Mouse (Mus musculus) ovary, postnatal 10 days (tissue): ENCODE measurements around the gene Cnksr3.
A peak's percentile ranks its signal among the peaks of the same experiment; 100 is the strongest.

Experiments used
- DNase-seq: peaks from one replicate; pipeline ENCODE4 v3.0.0; 2022; ENCODE audit warnings: low spot score

Cnksr3 gene

DNA sequence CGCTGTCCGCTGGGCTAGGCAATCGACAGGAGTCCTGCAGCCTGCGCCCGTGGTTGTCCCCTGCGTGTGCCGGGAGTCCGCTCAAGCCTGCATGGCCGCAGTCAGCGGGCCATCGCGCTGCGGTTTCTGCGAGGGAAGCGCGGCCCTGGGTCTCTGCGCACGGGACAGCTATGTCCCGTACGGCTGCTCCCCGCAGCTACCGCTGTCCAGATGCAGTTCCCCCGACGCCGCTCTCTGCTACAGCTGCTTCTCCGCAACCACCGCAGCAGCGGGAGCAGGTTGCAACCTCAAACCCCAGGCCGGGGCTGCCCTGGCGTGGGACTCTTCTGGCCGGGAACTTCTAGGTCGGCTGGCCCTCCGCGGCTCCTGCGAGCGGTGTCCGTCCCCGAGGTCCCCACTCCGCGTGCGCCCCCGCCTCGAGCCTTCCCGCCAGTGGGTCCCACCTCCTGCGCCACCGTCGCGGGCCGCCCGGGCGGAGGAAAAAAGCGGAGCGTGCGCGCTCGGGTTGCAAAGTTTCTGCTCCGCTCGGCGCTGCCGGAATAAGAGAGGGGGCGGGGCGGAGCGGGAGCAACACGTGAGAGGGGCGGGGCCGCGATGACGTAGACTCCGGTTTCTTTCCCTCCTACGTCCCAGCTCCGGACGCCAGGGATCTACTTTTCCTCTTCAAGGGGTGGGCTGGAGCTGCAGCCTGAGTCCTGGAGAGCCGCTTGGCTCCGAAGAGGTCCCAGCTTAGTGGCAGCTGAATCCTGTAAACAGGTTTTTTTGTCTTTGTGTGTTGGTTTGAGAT lies at the start of gene Cnksr3:
Cnksr3 (minus strand) TSS at position 542 of the 787 bp plus-strand sequence.
- peak; percentile 93 for DNase-seq

- DNase-seq, result no peak
These were observed 48.4 kb upstream of the Cnksr3 start for GRCm38 (mm10) chr10:7260166-7261108.

- no peak for DNase-seq
These were observed 46.6 kb upstream of the Cnksr3 start for GRCm38 (mm10) chr10:7258607-7259006.

DNA sequence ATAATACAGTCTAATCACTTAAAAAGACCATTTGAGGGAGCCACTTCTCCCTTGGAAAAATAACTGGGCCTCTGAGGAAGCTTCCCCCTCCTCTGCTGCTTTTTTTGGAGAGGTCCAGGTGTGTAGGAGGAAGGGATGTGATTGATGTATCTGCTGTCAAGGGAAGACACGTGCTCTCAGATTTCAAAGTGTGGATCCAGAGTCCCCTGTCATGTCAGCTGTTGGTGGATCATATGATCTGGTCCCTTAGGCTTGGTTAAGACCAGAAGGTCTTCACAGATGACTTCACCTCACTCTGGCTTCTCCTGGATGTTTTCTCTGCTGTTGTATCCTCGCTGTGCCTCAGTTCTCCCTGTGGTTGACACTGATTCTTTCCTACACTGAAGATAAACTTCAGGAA lies 38.4 kb upstream of the Cnksr3 start:
- DNase-seq, result no peak

DNA sequence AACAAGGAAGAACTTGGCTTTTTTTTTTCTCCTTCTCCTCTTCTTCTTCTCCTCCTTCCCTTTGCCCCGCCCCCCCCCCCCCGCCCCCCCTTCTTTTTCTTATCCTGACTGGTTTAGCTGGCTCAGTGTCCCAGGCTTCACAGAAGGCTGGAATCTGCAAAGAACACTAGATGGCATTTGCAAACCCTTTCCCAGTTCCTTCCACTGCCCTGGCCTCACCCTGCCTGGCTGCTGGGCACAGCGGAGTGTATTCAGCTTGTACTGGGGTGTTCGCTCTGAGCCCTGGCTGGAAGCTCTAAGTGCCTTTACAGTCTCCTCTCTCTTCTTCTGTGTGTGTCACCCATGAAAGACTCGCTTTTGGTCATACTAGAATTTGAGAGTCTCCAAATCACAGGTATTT lies 22.6 kb upstream of the Cnksr3 start:
- DNase-seq, result no peak

DNA sequence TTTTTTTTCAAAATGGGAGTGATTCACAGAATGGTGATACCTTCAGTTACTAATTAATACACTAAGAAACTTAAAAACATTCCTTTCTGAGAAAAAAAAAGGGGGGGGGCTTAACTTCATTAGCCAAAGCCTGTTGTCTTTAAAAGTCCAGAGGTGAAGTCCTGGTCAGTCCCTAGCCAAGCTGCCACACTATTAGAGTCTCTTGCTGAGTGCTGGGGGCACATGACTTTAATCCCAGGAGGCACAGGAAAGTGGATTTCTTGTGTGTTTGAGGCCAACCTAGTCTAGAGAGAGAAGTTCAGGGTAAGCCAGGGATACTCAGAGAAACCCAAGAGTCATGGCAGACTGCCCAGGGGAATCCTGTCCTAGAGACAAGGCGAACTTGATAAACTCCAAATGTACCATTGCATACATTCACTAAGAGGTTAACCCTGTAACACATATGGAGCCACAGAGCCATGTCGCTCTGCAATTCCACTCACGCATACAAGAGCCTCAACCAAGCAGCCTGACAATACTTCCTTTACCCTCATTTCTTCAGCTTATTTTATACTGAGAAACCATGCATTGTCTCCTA lies 5.6 kb upstream of the Cnksr3 start:
- DNase-seq, result no peak

DNA sequence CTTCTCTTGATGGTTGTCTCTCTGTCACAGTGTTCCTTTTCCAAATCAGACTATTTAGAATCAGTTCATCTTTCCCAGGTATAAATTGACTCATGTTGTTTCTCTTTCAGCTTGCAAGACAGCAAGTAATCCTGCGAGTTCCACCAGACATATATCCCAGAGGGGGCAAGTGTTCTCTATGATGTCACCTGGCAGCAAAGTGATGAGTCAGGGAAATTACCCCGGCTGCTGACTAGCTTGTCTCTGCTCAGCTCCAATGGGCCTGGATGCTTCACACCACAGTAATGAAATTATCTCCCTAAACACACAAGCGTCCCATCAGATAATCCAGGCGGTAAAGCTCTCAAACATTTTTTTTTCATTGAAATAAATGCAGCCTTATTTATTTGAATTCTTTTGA lies 2.7 kb upstream of the Cnksr3 start:
- no peak for DNase-seq

- no peak for DNase-seq
These were observed 1.1 kb upstream of the Cnksr3 start for GRCm38 (mm10) chr10:7213066-7213630.

DNA sequence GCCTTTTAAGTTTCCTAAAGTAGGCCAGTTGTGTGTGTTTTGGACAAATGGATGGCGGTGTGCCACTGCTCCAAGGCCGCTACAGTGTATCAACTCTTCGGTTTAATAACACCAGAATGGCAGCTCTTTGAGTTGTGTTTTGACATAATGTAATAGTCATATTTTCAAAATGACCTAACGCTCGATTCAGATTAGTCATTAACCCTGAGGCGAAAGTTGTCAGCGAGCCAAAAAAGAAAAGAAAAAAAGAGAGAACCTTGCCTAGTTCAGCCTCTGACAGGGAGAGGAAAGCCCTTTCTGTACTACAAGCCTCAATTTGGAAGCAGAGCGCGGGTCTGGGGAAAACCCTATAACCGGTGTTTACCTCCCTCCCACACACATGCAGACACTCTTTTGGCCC lies 500 bp upstream of the Cnksr3 start:
- DNase-seq, result no peak

- peak; percentile 61 for DNase-seq
These were observed 894 bp downstream of the Cnksr3 start for GRCm38 (mm10) chr10:7210991-7211695.

DNA sequence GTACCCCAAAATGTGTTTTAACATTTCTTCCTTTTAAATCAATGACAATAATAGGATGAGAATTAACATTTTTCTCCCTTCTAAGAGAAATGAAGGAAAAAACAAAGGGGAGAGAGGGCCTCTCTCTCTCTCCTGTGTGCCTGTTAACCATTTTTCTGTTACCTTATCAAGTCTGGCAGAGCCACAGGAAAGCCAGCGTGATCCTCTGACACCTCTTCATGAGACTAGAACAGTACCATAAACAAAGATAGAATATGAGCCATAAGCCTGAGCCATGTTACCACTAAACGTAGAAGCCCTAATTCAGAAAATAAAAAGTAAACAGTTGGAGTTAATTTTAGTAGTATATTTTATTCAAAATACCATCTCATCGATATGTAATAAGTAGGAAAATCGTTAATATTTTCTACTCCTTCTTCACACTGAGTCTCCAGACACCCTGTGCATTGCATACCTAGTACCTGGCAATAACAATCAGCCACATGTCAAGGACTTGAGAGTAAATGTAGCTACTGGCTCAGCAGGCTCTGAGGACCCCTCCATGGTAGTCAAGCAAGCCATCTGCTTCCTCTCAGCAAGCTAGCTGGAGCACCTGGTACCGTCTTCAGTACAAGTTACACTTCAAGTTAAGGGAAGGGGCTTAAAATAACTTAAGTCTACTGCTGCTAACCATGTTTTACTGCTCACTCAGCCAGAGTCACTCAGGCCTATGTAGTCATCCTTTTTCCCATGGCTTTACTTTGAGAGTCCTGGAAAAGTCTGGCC lies 2.2 kb downstream of the Cnksr3 start:
- DNase-seq, result no peak

DNA sequence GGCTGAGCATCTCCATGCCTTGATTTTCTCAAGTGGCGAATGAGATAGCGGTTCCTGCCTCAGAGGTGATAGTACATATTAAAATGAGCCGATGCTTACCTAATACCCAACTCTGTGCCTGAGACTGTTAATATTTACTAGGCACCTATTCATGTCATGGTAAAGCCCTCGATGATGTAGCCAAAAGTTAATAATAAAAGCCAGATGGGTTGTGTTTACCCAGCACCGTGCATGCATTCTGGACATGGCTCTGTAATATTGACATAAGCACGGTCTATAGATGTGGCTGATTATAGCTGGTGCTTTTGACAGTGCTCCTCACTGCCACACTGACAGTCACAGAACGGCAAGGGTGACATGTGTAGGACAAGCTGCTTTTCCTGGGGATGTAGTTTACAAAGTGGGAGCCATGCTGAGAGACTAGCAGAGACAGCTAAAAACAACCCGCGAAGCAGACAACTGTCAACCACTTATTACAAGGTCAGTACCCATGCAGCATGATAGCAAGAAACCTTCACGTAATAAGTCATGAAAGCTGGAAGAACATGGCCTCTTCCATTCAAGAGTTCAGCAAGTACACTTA lies 3.1 kb downstream of the Cnksr3 start:
- no peak for DNase-seq

DNA sequence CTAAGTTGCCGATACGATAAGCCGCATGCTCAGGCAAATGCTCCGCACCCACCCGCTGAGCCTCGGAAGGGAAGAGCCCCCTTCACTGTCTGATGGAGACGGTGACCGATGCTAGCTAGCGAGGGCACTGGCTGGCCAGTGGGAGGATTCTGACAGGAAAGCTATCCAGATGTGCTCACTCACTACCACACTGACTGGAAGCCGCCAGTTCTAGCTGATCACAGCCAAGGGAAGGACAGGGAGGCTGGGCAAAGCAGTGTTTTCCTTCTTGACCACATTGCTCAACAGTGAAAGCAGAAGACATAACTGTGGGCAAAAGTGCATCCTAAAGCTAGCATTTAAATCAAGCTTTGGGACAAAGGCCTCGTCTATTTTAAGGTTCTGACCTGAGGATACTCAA lies 4.7 kb downstream of the Cnksr3 start:
- no peak for DNase-seq

DNA sequence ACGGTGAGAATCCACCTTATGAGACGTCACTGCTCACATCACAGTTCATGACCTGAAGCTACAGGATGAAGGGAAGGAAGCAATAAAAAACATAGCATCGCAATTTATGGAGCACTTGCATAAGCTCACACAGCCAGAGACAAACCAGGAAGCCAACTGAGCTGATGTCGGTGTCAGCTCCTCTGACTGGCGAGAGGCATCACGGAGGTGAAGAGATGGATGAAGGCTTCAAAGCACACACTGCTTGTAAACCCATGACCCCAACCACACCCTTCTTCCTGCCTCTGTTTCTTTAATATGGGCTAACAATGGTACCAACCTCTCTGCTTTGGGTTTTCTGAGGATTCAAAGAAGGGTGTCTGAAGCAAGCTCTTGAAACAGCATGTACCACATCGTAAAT lies 5.5 kb downstream of the Cnksr3 start:
- DNase-seq, result no peak

GRCm38 (mm10) chr10:7205576-7205975 lies 6.5 kb downstream of the Cnksr3 start:
- DNase-seq, result no peak

- DNase-seq, result no peak
These were observed 7.1 kb downstream of the Cnksr3 start for GRCm38 (mm10) chr10:7204953-7205352.

GRCm38 (mm10) chr10:7202576-7202975 lies 9.5 kb downstream of the Cnksr3 start:
- DNase-seq, result no peak

- no peak for DNase-seq
These were observed 11.4 kb downstream of the Cnksr3 start for GRCm38 (mm10) chr10:7200665-7201064.

DNA sequence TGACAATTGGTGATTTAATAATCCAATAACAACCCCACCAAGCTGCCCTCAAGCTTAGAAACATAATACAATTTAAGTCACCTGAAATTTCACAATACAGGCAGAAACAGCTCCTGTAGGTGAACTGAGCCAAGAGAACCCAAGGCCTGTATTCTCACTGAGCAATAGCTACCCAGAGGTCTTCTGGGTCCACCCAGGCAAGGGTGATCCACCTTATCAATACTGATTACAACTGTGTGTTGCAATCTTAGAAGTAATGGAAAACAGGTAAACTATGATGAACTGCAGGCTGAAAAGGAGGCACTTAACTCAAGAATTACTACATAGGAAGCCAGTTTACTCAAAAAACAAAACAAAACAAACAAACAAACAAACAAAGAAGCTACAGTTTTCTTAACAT lies 13.8 kb downstream of the Cnksr3 start:
- no peak for DNase-seq

GRCm38 (mm10) chr10:7197733-7198132 lies 14.3 kb downstream of the Cnksr3 start:
- no peak for DNase-seq
